Mouse (Mus musculus) embryonic fibroblast, embryonic 13.5 days (primary cell): Measurements from ENCODE around the gene Akap6.

Experiments
- CTCF ChIP-seq: IDR thresholded peaks from 2 replicates; pipeline ENCODE4 v1.5.1; 2011; ENCODE audit warnings: mild to moderate bottlenecking, control low read depth, low read length, moderate library complexity, borderline replicate concordance; ENCODE audit not compliant: insufficient read depth
- POLR2A ChIP-seq: IDR thresholded peaks from 2 replicates; pipeline ENCODE4 v1.6.1; 2011; ENCODE audit warnings: low read depth, mild to moderate bottlenecking, control low read depth, low read length, moderate library complexity

- TF ChIP-seq CTCF (no peak), POLR2A (no peak)
Measured at GRCm38 (mm10) chr12:52691552-52691951, 7.6 kb upstream of the Akap6 start.
